Mouse (Mus musculus) kidney, embryonic 16.5 days (tissue): ENCODE results near the gene Wdr83os. TPM values are rescaled to one million over a fixed set of nuclear protein-coding genes. Genes with fewer than 3 reads are reported as not detected.
A peak's percentile ranks its signal among the peaks of the same experiment; 100 is the strongest.

ENCODE experiments used
- ATAC-seq: fragments of 200-750 bp; cut with Nextera tagmentation; 2 replicates; pipeline ENCODE4 v1.8.0; 2017; ENCODE audit warnings: moderate TSS enrichment; ENCODE audit not compliant: low FRiP score, low TSS enrichment
- H3K27ac ChIP-seq: fragments of 300-500 bp; sonication (generic); 2 replicates; pipeline ENCODE4 v1.5.1; 2014; ENCODE audit warnings: low read length
- H3K27me3 ChIP-seq: fragments of 300-500 bp; sonication (generic); 2 replicates; pipeline ENCODE4 v1.6.1; 2014; ENCODE audit warnings: low read length, control low read depth, mixed read lengths; ENCODE audit not compliant: insufficient read depth
- H3K36me3 ChIP-seq: fragments of 300-500 bp; sonication (generic); 2 replicates; pipeline ENCODE4 v1.6.1; 2014; ENCODE audit warnings: low read length, control low read depth, mixed read lengths; ENCODE audit not compliant: insufficient read depth
- H3K4me1 ChIP-seq: fragments of 300-500 bp; sonication (generic); 2 replicates; pipeline ENCODE4 v1.6.1; 2014; ENCODE audit warnings: low read length, control low read depth, mixed read lengths; ENCODE audit not compliant: insufficient read depth
- H3K4me2 ChIP-seq: fragments of 300-500 bp; sonication (generic); replicated peaks from 2 replicates; pipeline ENCODE4 v1.6.1; 2014; ENCODE audit warnings: low read depth, low read length
- H3K4me3 ChIP-seq: fragments of 300-500 bp; sonication (generic); 2 replicates; pipeline ENCODE4 v1.5.1; 2014; ENCODE audit warnings: mild to moderate bottlenecking, low read length
- H3K9ac ChIP-seq: fragments of 300-500 bp; sonication (generic); replicated peaks from 2 replicates; pipeline ENCODE4 v1.6.1; 2014; ENCODE audit warnings: low read length
- H3K9me3 ChIP-seq: fragments of 300-500 bp; sonication (generic); 2 replicates; pipeline ENCODE4 v1.6.1; 2016; ENCODE audit warnings: low read length, control low read depth
- WGBS: fragments of 180-500 bp; shearing (Covaris S2); extraction: QIAGEN DNeasy Blood & Tissue Kit; methylation state at CpG from one replicate; pipeline ENCODE4 v1.1.7; 2014; 5-methylcytosine and 5-hydroxymethylcytosine counted together
- polyA plus RNA-seq: library from polyadenylated mRNA; unstranded; fragments of >200 nt; fragmentation: Nextera tagmentation; extraction: Ambion mirVana; gene quantifications from 2 replicates; pipeline ENCODE4 v1.2.1, GENCODE M21; 2015

Gene Wdr83os
- polyA plus RNA-seq, 1 experiment from 2014 or later, result 141 TPM

DNA sequence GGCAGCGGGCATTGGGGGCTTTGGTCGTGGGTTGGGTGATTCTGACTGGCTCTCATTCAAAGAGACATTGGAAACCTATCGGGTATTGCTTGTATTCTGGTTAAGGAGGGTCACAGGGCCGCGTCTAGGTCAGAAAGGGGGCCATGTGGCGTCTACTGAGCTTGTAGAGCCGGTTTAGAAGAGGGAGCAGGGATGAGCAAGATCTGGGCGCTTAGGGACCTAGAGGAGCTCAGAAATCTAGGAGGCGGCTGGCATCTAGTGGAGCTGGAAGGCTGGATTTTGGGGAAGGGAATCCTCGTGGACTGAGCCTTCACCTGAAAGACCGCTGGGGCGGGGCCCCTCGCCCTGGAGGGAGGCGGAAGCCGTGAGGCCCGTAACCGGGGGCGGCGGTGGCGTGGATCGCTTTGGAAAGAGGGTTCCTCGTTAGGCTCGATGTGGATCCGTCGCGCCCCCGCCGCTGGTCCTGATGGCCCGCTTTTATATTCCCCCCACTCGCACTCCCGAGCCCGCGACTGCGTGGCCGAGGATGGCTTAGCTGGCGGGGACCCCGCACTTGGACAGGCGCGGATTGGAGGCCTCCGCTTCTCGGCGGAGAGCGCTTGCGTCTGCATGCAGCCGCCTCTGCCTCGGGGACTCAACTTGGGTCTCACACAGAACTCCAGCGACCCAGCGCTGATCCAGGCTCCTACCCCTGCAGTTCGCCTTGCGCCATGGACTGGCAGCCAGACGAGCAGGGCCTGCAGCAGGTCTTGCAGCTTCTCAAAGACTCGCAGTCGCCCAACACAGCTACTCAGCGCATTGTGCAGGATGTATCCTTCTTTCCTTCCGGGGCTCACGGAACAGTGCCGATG, 42.6 kb upstream of the Wdr83os start:
- 0% methylated on average over 56 of the region's 57 CpGs for WGBS
- Histone ChIP-seq H3K9ac (peak overlapping the region; percentile 96), H3K27ac (peak overlapping the region; percentile 100), H3K4me2 (peak overlapping the region; percentile 92), H3K36me3 (peaks cover 20% of the 10 kb centered on the region), H3K9me3 (no peaks in the 10 kb centered on the region), H3K27me3 (no peaks in the 10 kb centered on the region), H3K4me3 (peak overlapping the region; percentile 87), H3K4me1 (peaks cover 26% of the 10 kb centered on the region)
- ATAC-seq, result no peak

DNA sequence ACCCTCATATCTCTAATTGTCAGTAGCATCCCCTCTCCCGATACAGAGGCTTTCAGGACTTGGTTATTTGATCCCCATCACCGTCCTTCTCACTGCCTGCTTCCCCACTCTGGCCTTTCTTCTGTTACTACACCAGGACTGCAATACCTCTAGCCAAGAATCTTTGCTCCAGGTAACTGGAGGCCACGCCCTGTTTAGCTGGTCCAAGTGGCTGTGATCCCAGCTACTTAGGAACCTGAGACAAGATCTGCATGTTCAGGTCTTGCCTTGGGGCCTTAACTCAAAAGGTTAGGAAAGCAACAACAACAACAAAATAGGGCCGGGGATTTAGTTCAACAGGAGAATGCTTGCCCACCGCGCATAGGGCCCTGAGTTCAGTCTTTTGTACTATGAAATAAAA, 36.9 kb upstream of the Wdr83os start:
- 85% methylated on average over 6 of the region's 6 CpGs for WGBS

GRCm38 (mm10) chr8:85057367-85057766, 23.2 kb upstream of the Wdr83os start:
- H3K27me3 ChIP-seq, result no peaks in the 10 kb centered on the region
- H3K4me1 ChIP-seq, result peaks cover 8% of the 10 kb centered on the region
- WGBS, result 81% methylated on average over 7 of the region's 7 CpGs
- H3K4me3 ChIP-seq, result no peak overlapping the region
- H3K4me2 ChIP-seq, result no peak overlapping the region
- H3K9ac ChIP-seq, result no peak overlapping the region
- ATAC-seq, result no peak
- no peaks in the 10 kb centered on the region for H3K9me3 ChIP-seq
- no peak overlapping the region for H3K27ac ChIP-seq
- peaks cover 40% of the 10 kb centered on the region for H3K36me3 ChIP-seq

More for the DNA sequence above, 36.9 kb upstream of the Wdr83os start:
- peaks cover 7% of the 10 kb centered on the region for H3K4me1 ChIP-seq
- no peak for ATAC-seq
- no peaks in the 10 kb centered on the region for H3K9me3 ChIP-seq
- H3K36me3 ChIP-seq, result peaks cover 70% of the 10 kb centered on the region
- no peaks in the 10 kb centered on the region for H3K27me3 ChIP-seq
- H3K4me2 ChIP-seq, result no peak overlapping the region
- H3K4me3 ChIP-seq, result no peak overlapping the region
- H3K27ac ChIP-seq, result no peak overlapping the region
- H3K9ac ChIP-seq, result no peak overlapping the region

GRCm38 (mm10) chr8:85059879-85060616, 20.5 kb upstream of the Wdr83os start, which contains the start of gene Fbxw9:
Gene Fbxw9 (plus strand): TSS chr8:85060055.
- Histone ChIP-seq H3K9ac (peak within 1 kb of the TSS; percentile 79), H3K4me3 (peak within 1 kb of the TSS; percentile 95), H3K27me3 (no peaks in the 10 kb centered on the region), H3K27ac (no peak within 1 kb of the TSS), H3K36me3 (peaks cover 18% of the 10 kb centered on the region), H3K4me1 (peaks cover 8% of the 10 kb centered on the region), H3K4me2 (peak within 1 kb of the TSS; percentile 95), H3K9me3 (no peaks in the 10 kb centered on the region)
- ATAC-seq, result peak; percentile 93
- WGBS, result under 1% methylated on average over 52 of the region's 53 CpGs

GRCm38 (mm10) chr8:85062603-85063002, 17.9 kb upstream of the Wdr83os start:
- 94% methylated on average over 4 of the region's 4 CpGs for WGBS
- Histone ChIP-seq H3K4me3 (no peak overlapping the region), H3K4me1 (peaks cover 8% of the 10 kb centered on the region), H3K4me2 (no peak overlapping the region), H3K9ac (no peak overlapping the region), H3K36me3 (peaks cover 9% of the 10 kb centered on the region), H3K27me3 (no peaks in the 10 kb centered on the region), H3K9me3 (no peaks in the 10 kb centered on the region), H3K27ac (no peak overlapping the region)
- ATAC-seq, result no peak

DNA sequence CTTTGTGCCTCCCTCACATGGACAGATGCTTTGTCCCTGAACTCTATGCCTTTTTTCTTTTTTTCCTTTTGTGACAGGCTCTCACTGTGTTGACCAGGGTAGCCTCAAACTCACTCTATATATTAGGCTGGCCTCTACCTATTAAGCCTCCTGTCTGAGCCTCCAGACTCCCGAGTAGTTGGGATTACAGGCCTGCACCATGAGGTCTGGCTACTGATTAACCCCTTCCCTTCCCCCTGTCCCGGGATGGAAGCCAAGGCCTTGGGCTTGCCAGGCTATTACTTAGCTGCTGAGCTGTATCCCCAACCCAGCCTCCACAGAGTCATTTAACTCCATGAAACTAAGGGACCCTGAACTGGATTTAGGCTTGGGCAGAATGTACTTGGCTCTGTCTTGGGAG, 15.3 kb upstream of the Wdr83os start:
- peaks cover 8% of the 10 kb centered on the region for H3K4me1 ChIP-seq
- peaks cover 9% of the 10 kb centered on the region for H3K36me3 ChIP-seq
- 27% methylated on average over 2 of the region's 2 CpGs for WGBS
- peak; percentile 14; the same call in 1 of the 2 replicates for ATAC-seq
- no peaks in the 10 kb centered on the region for H3K9me3 ChIP-seq
- no peak overlapping the region; the same call in 1 of the 2 replicates for H3K9ac ChIP-seq
- no peak overlapping the region for H3K27ac ChIP-seq
- H3K4me2 ChIP-seq, result no peak overlapping the region
- no peaks in the 10 kb centered on the region for H3K27me3 ChIP-seq
- H3K4me3 ChIP-seq, result no peak overlapping the region

GRCm38 (mm10) chr8:85067155-85067554, 13.4 kb upstream of the Wdr83os start:
- Histone ChIP-seq H3K27ac (no peak overlapping the region), H3K4me2 (no peak overlapping the region), H3K27me3 (no peaks in the 10 kb centered on the region), H3K9me3 (no peaks in the 10 kb centered on the region), H3K9ac (no peak overlapping the region), H3K36me3 (peaks cover 9% of the 10 kb centered on the region; the same call in 1 of the 2 replicates), H3K4me3 (no peak overlapping the region), H3K4me1 (peaks cover 7% of the 10 kb centered on the region)
- no peak for ATAC-seq
- 97% methylated on average over 2 of the region's 2 CpGs for WGBS

GRCm38 (mm10) chr8:85067982-85068381, 12.6 kb upstream of the Wdr83os start, which contains the start of gene Gm5741:
Gene Gm5741 (minus strand): TSS chr8:85067982.
- no peak within 1 kb of the TSS for H3K27ac ChIP-seq
- peaks cover 11% of the 10 kb centered on the region for H3K4me1 ChIP-seq
- no peaks in the 10 kb centered on the region for H3K9me3 ChIP-seq
- H3K4me3 ChIP-seq, result no peak within 1 kb of the TSS
- ATAC-seq, result no peak
- no peaks in the 10 kb centered on the region for H3K27me3 ChIP-seq
- no peak within 1 kb of the TSS for H3K9ac ChIP-seq
- H3K4me2 ChIP-seq, result no peak within 1 kb of the TSS
- H3K36me3 ChIP-seq, result peaks cover 6% of the 10 kb centered on the region; the same call in 1 of the 2 replicates

GRCm38 (mm10) chr8:85071041-85071440, 9.5 kb upstream of the Wdr83os start:
- ATAC-seq, result no peak
- 79% methylated on average over 5 of the region's 5 CpGs for WGBS
- H3K9ac ChIP-seq, result peak overlapping the region; percentile 91

More at GRCm38 (mm10) chr8:85071041-85071440, 9.5 kb upstream of the Wdr83os start:
- peak overlapping the region; percentile 78 for H3K4me2 ChIP-seq
- peak overlapping the region; percentile 93 for H3K4me3 ChIP-seq
- H3K9me3 ChIP-seq, result no peaks in the 10 kb centered on the region
- peak overlapping the region; percentile 98 for H3K27ac ChIP-seq
- no peaks in the 10 kb centered on the region for H3K27me3 ChIP-seq
- H3K36me3 ChIP-seq, result peaks cover 30% of the 10 kb centered on the region
- H3K4me1 ChIP-seq, result peaks cover 11% of the 10 kb centered on the region
